Mouse (Mus musculus) olfactory bulb, adult 2 months (tissue): ENCODE results near the gene Grap2. TPM values are rescaled to one million over a fixed set of nuclear protein-coding genes. Genes with fewer than 3 reads are reported as not detected.
"Not testable (repeated sequence)": the region's sequence is repeated elsewhere in the genome, so short reads cannot be mapped to it uniquely, and the experiment has no call there.

Experiments used
- H3K27ac ChIP-seq: fragments of 200-500 bp; 2 replicates; pipeline ENCODE4 v1.5.1; 2012; ENCODE audit warnings: low read depth, low read length; ENCODE audit not compliant: insufficient read depth
- H3K4me1 ChIP-seq: fragments of 200-500 bp; 2 replicates; pipeline ENCODE4 v1.6.1; 2012; ENCODE audit warnings: low read length; ENCODE audit not compliant: control insufficient read depth, insufficient read depth
- H3K4me3 ChIP-seq: fragments of 200-500 bp; 2 replicates; pipeline ENCODE4 v1.5.1; 2012; ENCODE audit warnings: mild to moderate bottlenecking, low read depth, low read length, moderate library complexity; ENCODE audit not compliant: insufficient read depth
- CTCF ChIP-seq: fragments of 200-500 bp; IDR thresholded peaks from 2 replicates; pipeline ENCODE4 v1.5.1; 2012; ENCODE audit warnings: low read depth, mild to moderate bottlenecking, low read length, moderate library complexity; ENCODE audit not compliant: insufficient read depth
- POLR2A ChIP-seq: fragments of 200-500 bp; IDR thresholded peaks from 2 replicates; pipeline ENCODE4 v1.6.1; 2012; ENCODE audit warnings: mild to moderate bottlenecking, low read depth, low read length, moderate library complexity; ENCODE audit not compliant: insufficient read depth
- WGBS: fragments of 180-500 bp; shearing (Covaris S2); methylation state at CpG from one replicate; pipeline ENCODE4 v1.1.7; 2018; 5-methylcytosine and 5-hydroxymethylcytosine counted together
- polyA plus RNA-seq: library from polyadenylated mRNA; stranded (reverse); fragments of >200 nt; gene quantifications from 2 replicates; pipeline ENCODE4 v1.2.4, GENCODE M21; 2012; ENCODE audit warnings: low replicate concordance; ENCODE audit not compliant: missing spikeins, insufficient read depth, insufficient read length

Gene Grap2
- polyA plus RNA-seq, 1 experiment = not detected

- Histone ChIP-seq H3K4me3 (no peak overlapping the region), H3K4me1 (peaks cover 17% of the 10 kb centered on the region), H3K27ac (no peak overlapping the region)
- 93% methylated on average over 17 of the region's 17 CpGs for WGBS
- TF ChIP-seq CTCF (no peak), POLR2A (no peak)
These were observed 2.0 kb downstream of the Grap2 start for GRCm38 (mm10) chr15:80574211-80575040.

GRCm38 (mm10) chr15:80575817-80576370 lies 3.5 kb downstream of the Grap2 start:
- Histone ChIP-seq H3K27ac (no peak overlapping the region), H3K4me3 (no peak overlapping the region), H3K4me1 (peaks cover 17% of the 10 kb centered on the region)
- 79% methylated on average over 13 of the region's 13 CpGs for WGBS
- no peak for TF ChIP-seq POLR2A
- no peak for TF ChIP-seq CTCF

GRCm38 (mm10) chr15:80576415-80576994 lies 4.1 kb downstream of the Grap2 start:
- TF ChIP-seq POLR2A (no peak), CTCF (no peak)
- 43% methylated on average over 11 of the region's 11 CpGs for WGBS
- Histone ChIP-seq H3K27ac (no peak overlapping the region), H3K4me3 (no peak overlapping the region), H3K4me1 (peaks cover 17% of the 10 kb centered on the region)

GRCm38 (mm10) chr15:80577166-80577960 lies 5.0 kb downstream of the Grap2 start:
- WGBS = 13% methylated on average over 22 of the region's 22 CpGs
- H3K4me3 ChIP-seq = no peak overlapping the region
- peaks cover 20% of the 10 kb centered on the region for H3K4me1 ChIP-seq
- no peak for TF ChIP-seq POLR2A
- no peak for TF ChIP-seq CTCF
- H3K27ac ChIP-seq = peak overlapping the region; percentile 28; the same call in 1 of the 2 replicates

DNA sequence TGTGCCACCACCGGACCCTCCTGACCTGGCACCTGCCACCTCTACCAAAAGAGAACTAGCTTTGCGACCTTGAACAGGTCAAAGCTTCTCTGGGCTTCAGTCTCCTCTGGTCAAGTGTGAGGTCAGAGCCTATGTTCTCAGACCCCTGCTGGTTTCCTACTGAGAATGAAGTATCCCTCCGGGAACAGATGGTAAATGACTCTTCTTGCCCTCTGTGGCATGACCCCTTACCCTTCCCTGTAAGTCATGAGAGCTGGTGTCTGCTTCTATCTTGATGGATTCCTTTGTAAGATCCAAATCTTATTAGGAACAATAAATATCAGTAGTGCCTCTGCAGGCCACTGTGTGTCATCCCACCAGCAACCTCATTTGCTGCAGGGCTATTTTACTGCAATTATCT lies 6.7 kb downstream of the Grap2 start:
- Histone ChIP-seq H3K27ac (no peak overlapping the region), H3K4me3 (no peak overlapping the region), H3K4me1 (peaks cover 26% of the 10 kb centered on the region)
- WGBS = 90% methylated on average over 3 of the region's 3 CpGs
- TF ChIP-seq CTCF (no peak), POLR2A (no peak)

DNA sequence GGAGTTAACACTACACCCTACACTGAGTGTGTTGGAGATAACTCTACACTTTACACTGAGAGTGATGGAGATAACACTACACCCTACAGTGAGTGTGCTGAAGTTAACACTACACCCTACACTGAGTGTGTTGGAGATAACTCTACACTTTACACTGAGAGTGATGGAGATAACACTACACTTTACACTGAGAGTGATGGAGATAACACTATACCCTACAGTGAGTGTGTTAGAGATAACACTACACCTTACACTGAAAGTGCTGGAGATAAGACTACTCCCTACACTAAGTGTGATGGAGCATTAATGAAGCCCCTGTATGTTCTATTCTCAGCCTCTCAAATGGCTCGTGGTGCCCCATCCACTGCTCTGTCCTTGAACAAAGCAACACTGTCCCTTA lies 8.2 kb downstream of the Grap2 start:
- not testable (repeated sequence) for H3K4me3 ChIP-seq, H3K27ac ChIP-seq
- peaks cover 26% of the 10 kb centered on the region for H3K4me1 ChIP-seq
- WGBS = 69% methylated on average over 1 of the region's 1 CpGs

DNA sequence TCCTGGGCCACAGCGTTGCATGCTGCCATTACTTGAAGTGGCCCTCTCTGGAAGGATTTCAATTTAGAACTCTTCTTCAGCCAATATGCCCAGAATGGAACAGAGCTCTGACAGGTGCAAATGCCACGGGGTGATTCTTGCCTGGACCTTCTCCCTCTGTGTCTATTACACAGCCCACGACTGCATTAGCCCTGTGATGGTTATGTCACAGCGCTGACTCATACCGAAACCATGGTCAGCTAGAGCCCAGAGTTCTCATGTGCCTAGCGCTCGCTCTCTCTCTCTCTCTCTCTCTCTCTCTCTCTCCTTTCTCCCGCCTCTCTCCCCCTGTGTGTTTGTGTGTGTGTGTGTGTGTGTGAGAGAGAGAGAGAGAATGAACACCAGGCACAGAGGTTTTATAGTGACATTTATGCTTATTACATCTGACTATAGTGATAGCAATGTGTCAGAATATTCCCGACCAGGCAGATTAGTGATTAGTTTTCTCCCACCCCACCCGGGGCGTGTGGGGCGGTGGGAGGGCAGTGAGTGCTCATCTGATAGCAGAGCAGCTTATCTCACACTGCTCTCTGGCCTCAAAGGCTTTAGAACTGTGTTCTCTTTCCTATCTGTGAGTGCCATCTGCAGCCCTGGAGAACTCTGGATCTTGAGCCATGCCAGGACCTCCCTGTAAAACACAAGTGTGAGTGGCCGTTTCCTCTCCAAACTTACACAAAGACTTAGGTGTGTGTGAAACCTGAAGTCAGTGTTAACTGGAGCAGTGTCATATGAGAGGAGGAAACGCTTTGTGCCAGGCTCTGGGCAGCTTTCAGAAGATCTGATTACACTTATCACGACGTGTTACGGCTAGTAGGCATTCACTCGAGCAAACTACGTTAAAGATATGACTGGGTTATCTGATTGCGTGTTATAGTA lies 10.4 kb downstream of the Grap2 start:
- 79% methylated on average over 20 of the region's 20 CpGs for WGBS
- no peak overlapping the region for H3K27ac ChIP-seq
- TF ChIP-seq POLR2A = no peak
- no peak for TF ChIP-seq CTCF
- peaks cover 14% of the 10 kb centered on the region for H3K4me1 ChIP-seq
- no peak overlapping the region for H3K4me3 ChIP-seq

DNA sequence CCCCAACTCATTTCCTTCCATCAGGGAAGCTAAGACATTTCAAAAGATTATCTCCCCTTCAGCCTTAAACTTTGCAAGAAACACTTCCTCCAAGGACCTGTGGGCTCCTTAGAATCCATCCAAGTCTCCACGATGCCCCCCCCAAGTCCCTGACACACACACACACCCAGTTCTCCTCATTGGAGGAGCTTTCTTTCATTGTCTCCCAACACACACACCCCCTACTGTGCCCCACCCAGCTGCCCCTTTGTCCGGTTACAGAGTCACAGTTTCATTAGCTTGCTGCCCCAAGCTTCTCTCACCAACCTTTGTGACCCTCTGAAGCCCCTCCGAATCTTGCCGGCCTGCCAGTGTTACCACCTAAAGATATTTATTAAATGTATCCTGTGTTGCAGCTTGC lies 13.9 kb downstream of the Grap2 start:
- TF ChIP-seq POLR2A (no peak), CTCF (no peak)
- Histone ChIP-seq H3K4me3 (no peak overlapping the region), H3K27ac (no peak overlapping the region), H3K4me1 (peaks cover 11% of the 10 kb centered on the region; the same call in 1 of the 2 replicates)
- WGBS = 47% methylated on average over 4 of the region's 4 CpGs
